Mouse (Mus musculus): Measurements from ENCODE around the gene Mllt10.
A peak's percentile ranks its signal among the peaks of the same experiment; 100 is the strongest.

Gene Mllt10

GRCm38 (mm10) chr2:18093858-18094257 is 38.8 kb downstream of the Mllt10 start:
- no peak for DNase-seq (ENCODE audit: low spot score)

GRCm38 (mm10) chr2:18094319-18094718 is 39.3 kb downstream of the Mllt10 start:
- no peak for DNase-seq (ENCODE audit: low spot score)

GRCm38 (mm10) chr2:18095804-18096203 is 40.8 kb downstream of the Mllt10 start:
- no peak for DNase-seq (ENCODE audit: low spot score)

- no peak for DNase-seq (ENCODE audit: low spot score)
Observed at GRCm38 (mm10) chr2:18100914-18101313, 45.9 kb downstream of the Mllt10 start.

- no peak for DNase-seq (ENCODE audit: low spot score)
Observed at GRCm38 (mm10) chr2:18107561-18107960, 52.5 kb downstream of the Mllt10 start.

GRCm38 (mm10) chr2:18108214-18108613 is 53.2 kb downstream of the Mllt10 start:
- DNase-seq (ENCODE audit: low spot score) = no peak

GRCm38 (mm10) chr2:18111411-18111810 is 56.4 kb downstream of the Mllt10 start:
- DNase-seq (ENCODE audit: low spot score) = no peak

GRCm38 (mm10) chr2:18116432-18116831 is 61.4 kb downstream of the Mllt10 start:
- DNase-seq (ENCODE audit: low spot score) = no peak

GRCm38 (mm10) chr2:18138131-18138530 is 83.1 kb downstream of the Mllt10 start:
- DNase-seq (ENCODE audit: low spot score) = no peak

GRCm38 (mm10) chr2:18139646-18140045 is 84.6 kb downstream of the Mllt10 start:
- no peak for DNase-seq (ENCODE audit: low spot score)

GRCm38 (mm10) chr2:18156131-18156530 is 101.1 kb downstream of the Mllt10 start:
- no peak for DNase-seq (ENCODE audit: low spot score)

GRCm38 (mm10) chr2:18159426-18159825 is 104.4 kb downstream of the Mllt10 start:
- no peak for DNase-seq (ENCODE audit: low spot score)

- no peak for DNase-seq (ENCODE audit: low spot score)
Observed at GRCm38 (mm10) chr2:18160992-18161391, 106.0 kb downstream of the Mllt10 start.

GRCm38 (mm10) chr2:18165511-18165910 is 110.5 kb downstream of the Mllt10 start:
- no peak for DNase-seq (ENCODE audit: low spot score)

- DNase-seq (ENCODE audit: low spot score) = no peak
Observed at GRCm38 (mm10) chr2:18169174-18169948, 114.3 kb downstream of the Mllt10 start.

- DNase-seq (ENCODE audit: low spot score) = no peak
Observed at GRCm38 (mm10) chr2:18175234-18175633, 120.2 kb downstream of the Mllt10 start.

GRCm38 (mm10) chr2:18176235-18176634 is 121.2 kb downstream of the Mllt10 start:
- no peak for DNase-seq (ENCODE audit: low spot score)

GRCm38 (mm10) chr2:18180323-18180722 is 125.3 kb downstream of the Mllt10 start:
- DNase-seq (ENCODE audit: low spot score) = peak; percentile 21

- no peak for DNase-seq (ENCODE audit: low spot score)
Observed at GRCm38 (mm10) chr2:18181631-18182030, 126.6 kb downstream of the Mllt10 start.

- no peak for DNase-seq (ENCODE audit: low spot score)
Observed at GRCm38 (mm10) chr2:18183079-18183478, 128.0 kb downstream of the Mllt10 start.

GRCm38 (mm10) chr2:18188367-18188766 is 133.3 kb downstream of the Mllt10 start:
- no peak for DNase-seq (ENCODE audit: low spot score)

GRCm38 (mm10) chr2:18195285-18195684 is 140.2 kb downstream of the Mllt10 start:
- no peak for DNase-seq (ENCODE audit: low spot score)

GRCm38 (mm10) chr2:18195691-18196396 is 140.8 kb downstream of the Mllt10 start:
- DNase-seq (ENCODE audit: low spot score) = no peak
